Mouse (Mus musculus) embryo, embryonic 11.5 days (tissue): ENCODE data around the gene Lrrc2.

Source experiments
- DNase-seq: peaks from one replicate; pipeline ENCODE4 v3.0.0-alpha.2; 2012; ENCODE audit warnings: low read depth, low spot score

Lrrc2 gene

DNA sequence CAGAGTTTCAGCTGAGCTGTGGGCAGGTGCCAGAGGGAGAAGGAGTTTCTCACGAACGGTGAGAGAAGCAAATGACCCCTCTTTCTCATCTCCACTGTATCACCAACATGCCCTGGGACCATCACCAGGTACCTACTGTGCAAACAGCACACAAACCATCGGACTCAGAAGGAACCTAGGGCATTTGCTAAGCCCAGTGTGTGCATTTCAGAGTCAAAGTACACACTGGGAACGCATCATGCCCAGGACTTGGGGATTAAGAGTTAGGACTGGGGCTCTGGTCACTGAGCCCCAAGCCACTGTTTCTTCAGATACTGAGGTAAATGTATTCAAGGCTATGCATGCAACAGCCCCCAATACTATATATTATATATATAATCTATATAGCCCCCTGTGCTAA, 36.0 kb downstream of the Lrrc2 start:
- no peak for DNase-seq

DNA sequence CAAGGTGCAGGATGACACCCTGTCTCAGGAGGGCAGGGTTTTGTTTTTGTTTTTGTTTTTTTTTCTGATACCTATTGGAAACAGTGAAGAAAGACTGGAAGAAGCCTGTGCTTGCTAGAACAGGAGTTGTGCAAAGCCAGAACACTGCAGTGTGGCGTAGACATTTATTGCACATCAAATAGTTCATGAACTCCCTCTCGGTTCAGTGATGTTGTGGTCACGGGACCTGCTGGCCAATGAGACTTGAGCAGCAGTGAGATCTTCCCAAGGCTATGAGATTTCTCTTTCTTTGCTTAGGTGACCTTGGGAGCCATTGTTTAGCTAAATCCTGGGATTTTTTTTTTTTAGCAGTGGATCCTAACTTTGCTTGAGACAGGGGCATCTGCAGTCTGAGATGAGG, 36.7 kb downstream of the Lrrc2 start:
- DNase-seq = no peak

DNA sequence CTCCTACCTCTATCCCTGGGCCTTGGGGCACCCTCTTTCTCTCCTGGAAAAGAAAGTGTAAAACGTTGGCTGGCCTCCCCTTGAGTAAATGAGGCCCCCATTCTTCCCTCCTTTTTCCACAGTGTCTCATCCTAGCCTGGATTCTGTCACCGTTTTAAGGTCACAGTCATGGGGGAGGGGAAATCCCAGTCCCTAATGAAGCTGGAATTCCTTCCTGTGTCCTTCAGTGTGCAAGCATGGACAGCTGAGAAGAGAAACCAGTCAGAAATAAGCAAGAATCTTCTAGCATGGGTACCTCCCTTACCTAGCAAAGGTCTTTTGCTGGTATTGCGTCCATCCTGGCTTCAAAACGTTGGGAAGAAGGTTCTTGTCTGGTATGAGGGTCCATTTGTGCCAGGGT, 37.8 kb downstream of the Lrrc2 start:
- no peak for DNase-seq

DNA sequence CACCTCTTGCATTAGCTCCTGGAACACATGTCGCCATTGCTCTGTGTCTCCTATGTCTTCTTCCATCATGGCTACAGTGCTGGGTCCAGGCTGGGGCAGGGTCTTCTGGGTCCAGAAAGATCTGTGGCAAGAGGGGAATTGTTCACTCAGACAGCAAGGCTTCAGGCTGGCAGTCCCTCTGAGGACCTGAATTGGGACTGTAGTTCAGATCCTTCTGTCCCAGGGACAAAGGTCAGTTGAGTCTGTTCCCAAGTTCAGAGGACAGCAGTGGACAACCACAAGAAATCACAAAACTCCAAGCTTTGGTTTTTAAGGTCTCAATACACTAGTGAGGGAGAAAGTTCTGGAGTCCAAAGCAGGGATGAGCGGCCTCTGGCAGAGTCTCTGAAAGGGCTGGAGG, 38.2 kb downstream of the Lrrc2 start:
- DNase-seq = no peak

DNA sequence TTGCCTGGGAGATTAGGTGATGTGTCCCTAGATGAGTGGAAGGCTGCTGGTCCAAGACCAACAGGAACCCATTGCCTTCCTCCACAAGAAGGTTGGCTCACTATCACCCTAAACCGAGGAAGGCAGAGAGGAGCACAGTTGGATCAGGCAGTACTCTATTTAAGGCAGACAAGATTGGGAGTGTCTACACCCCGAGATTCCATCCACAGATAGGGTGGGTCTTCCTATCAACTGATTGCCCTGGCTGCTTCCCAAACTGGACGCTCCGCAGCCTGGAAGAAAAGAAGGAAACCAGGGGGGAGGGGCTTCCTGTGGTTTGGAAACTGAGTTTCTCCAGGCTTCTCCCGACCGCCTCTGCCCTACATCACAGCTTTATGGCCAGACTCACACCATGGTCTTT, 38.9 kb downstream of the Lrrc2 start, which contains the start of gene Rtp3:
Rtp3 (minus strand) TSS at position 380 of the 400 bp plus-strand sequence.
- no peak for DNase-seq

DNA sequence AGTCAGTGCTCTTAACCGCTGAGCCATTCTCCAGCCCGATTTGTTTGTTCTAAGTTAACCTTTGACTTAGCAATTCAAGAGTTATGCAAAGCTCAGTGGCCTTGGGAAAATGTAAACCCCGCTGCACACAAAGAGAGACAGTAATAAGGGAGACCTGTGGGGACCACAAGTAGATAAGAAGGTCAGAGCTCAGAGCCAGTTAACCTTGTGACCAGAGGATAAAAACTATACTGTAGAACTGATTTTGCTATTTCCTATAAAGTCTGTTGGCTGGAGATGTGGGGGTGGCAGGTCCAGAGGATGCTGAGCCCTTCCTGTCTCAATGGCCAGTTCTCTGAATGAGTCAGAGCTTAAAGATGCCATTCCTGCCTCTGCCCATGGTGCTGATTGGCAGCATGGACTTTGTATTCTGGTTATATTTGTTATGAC, 42.0 kb downstream of the Lrrc2 start:
- no peak for DNase-seq

DNA sequence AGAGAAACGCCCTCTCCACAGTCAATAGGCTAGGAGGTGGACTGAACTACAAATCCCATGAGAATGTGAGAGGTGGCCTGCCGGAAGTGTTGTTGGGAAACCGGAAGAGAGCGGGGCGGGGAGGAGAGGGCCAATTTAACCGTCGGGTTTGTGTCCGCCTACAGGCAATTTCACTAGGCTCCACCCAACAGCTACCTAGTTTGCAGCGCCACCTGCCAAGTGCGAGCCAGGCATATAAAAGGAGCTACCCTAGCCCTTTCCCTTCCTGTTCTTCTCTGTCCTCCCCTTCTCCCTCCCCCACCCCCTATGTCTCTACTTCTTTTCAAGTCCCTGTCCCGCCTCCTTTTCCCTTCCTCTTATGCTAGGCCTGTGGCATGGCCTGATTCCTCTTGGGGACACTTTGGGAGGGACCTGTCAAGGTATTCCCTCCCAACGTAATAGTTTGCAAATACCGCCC, 43.4 kb downstream of the Lrrc2 start:
- DNase-seq = peak; percentile 68

DNA sequence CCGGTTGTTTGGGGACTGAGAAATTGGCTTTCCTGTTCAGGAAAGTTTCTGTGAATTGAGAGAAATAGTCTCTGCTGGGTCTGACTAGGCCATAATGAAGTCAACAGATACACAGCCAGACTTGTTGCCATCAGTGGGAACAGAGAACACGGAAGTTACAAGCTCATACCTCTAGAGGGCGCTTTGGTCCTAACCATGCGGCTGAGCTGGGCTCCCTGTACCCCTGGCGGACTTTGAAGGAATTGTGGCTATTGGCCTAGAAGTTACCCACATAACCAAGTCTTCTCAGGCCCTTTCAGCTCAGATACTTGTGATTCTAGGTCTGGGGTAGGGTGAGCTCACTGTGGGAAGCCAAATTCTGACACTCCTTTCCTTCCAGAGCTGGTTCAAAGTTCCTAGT, 45.9 kb downstream of the Lrrc2 start:
- DNase-seq = peak; percentile 68

DNA sequence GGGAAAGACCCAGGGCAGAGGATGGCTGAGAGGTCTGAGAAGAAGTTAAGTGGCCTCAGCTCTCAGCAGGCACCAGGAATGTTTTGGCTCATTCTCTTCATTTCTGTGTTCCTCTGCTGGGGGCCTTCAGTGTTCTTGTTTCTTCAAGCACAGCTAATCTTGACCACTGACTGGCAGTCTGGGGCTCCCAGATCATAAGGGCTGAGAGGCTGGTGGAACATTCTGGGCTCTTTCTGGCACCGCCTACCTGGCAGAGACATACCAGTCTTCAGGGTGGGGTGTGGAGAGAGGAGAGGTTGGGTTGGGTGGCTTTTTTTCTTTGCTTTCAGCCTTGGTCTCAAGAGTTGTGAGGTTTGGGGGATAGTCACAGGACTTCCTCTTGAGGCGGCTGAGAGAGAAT, 47.7 kb downstream of the Lrrc2 start:
- DNase-seq = no peak

DNA sequence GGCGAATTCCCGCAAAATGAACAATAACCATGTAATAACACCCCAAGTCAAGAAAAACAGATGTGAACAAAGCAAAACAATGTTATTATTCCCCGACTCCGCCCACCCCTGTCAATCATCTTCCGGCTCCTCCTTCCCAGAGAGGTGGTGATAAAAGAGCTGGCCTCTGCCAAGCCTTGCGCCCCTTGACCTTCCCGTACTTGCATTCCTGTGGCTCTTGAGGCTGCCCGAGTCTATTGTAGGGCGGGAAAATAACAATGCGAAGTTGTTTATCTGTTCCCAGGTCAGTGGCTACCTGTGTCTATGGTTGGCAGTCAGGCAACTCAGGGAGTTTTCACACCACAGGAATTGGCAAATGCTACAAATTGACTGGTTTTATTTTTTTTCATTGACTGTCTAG, 48.5 kb downstream of the Lrrc2 start:
- no peak for DNase-seq

DNA sequence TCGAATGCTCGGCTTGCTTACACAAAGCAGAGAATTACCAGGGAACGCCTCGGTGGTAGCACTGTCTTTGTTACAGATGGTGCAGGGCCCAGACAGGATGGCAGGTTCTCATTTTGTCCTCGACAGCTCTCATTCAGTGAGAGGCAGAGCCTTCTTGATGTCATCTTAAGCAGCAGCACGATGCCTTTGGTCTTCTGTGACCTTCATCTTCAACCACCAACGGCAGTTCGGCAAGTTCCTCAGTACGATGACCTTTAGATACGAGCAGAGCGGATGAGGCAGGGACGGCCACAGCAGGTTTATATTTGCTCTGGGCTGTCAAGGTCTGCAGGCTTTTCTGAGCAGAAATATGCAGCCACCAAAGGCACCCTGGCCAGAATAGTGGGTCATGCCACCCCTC, 50.3 kb downstream of the Lrrc2 start:
- no peak for DNase-seq

DNA sequence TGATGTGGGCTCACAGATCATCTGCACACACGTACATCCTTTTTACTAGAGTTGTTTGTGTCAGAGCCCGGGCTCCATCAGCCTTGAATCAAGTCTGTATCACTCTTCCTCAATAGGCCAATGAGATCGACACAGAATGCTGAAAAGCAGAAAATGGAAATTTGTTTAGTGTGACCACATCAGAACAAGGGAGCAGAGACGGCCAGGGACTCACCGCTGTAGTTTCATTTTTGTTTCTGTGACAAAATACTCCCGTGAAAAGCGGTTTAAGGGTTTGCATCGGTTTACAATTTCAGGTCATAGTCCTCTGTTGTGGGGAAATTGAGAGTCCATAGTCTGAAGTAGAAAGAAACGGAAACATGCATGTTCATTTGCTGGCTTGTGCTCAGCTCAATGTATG, 51.9 kb downstream of the Lrrc2 start:
- no peak for DNase-seq

DNA sequence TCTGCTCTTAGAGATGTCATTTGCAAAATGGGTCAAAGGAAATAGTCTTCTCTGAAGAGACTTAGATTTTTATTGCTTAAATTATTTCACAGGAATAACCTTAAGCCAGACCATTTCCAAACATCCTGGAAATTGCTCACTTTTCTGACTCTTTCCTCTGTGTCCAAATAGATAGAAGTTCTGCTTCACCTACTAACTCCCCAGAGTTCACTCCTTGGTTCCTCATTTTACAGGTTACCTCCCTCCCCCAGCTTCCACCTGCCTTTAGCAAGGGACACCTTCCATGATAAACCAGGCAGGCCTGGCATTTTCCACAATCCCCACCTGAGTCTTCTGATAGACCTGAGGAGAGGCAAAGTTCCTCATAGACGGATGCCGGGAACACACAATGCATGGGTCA, 55.2 kb downstream of the Lrrc2 start:
- DNase-seq = no peak

DNA sequence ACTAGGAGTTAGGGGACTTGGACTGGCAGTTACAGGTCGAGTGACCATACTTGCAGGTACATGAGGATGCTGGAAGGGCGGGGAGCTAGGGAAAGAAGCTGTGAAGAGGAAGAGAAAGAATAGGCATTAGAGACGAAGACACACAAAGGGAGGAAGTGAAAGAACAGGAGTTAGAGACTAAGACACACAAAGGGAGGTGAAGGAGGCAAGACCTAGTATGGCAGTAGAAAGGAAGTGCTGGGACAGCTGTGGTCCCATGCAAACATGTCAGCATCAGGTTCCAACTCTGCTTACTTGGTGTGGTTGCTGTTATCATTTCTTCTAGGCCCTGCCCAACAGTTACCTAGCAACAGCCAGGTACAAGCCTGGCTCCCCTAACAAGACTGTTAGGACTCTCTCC, 58.4 kb downstream of the Lrrc2 start:
- no peak for DNase-seq

DNA sequence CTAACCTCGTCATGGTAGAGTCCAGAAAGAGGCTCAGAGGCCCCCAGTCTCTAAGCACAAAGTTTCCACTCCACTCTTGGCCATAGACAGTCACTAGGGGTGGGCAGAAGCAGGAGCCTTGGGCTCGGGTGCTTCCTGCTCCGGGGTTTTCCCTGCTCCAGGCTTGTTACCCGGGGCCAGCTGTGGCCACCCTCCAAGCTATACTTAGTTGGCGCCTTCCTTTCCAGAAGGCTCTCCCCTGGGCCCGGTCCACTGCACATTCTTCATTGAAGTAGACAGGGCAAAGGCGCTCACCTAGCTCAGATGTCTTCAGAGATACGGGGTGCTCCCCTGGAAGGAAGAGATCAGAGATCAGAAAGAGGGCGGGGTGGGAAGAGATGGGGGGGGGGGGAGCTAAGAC, 60.2 kb downstream of the Lrrc2 start:
- no peak for DNase-seq

DNA sequence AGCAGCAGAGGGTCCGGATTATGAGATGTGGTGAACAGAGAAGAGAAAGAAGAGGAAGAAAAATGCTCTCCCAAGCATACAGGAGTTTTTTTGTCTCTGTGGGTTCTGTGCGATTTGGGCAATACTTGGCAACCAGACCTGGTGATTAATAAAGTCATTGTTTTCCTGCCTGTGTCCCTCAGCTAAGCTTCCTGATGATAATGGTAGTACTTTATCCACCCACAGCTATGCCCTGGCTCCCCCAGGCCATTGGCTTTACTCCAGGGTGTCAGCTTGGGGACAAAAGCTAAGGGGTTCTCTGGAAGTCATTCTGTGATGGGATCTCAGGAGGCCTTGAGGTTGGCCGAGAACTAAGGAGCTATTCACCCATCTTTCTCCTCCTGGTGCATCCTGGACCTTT, 60.7 kb downstream of the Lrrc2 start:
- DNase-seq = no peak

DNA sequence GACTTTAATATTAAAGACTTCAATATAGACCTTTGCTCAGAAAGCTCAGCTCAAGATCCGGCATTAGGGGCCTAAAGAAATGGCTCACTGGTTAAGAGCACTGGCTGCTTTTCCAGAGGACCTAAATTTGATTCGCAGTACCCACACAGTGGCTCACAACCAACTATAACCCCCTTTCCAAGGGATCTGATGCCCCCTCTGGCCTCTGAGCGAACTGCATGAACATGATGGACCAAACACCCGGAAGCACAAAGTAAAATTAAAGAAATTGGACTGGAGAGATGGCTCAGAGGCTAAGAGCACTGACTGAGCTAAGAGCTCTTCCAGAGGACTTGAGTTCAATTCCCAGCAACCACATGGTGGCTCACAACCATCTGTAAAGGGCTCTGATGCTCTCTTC, 64.3 kb downstream of the Lrrc2 start:
- no peak for DNase-seq

DNA sequence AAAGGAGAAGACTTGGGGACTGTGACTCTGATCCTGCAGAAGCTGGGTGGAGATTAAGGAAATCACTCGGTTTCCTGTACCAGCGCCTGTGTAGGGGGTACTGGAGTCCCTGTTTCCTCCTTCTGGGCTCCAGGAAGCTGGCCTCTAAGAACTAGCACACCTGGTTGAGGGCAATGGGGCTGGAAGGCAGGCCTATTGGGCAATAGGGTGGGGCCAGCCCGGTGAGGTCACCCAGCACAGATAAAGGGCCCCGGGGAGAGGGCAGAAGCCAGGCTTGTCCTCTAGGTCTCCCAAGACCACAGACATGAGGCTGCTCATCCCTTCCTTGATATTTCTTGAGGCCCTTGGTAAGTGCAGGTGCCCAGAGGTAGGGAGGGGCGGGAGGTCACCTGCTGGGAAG, 67.7 kb downstream of the Lrrc2 start, which contains the start of gene Ltf:
Ltf (plus strand) TSS at position 250 of the 400 bp plus-strand sequence.
- DNase-seq = no peak

DNA sequence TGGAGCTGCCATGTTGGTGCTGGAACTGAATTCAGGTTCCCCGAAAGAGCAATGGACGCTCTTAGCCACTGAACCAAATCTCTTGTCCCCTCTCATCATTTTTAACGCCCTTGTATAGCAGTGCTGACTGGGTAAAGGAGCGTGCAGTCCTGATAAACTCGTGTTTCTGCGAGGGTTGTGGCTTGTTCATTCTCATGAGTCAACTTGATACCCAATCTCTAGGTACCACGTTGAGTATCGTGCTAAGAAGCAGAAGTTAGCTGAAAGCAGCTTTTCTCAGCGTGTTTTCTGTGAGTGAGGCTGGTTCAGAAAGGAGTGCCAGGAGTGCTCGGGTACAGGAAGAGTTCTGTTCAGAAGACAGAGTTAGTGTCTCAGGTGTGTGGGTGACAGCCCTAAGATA, 75.4 kb downstream of the Lrrc2 start:
- no peak for DNase-seq
